Mouse (Mus musculus) midbrain, postnatal 0 days (tissue): ENCODE results near the gene Enc1. TPM values are rescaled to one million over a fixed set of nuclear protein-coding genes. Genes with fewer than 3 reads are reported as not detected.

ENCODE experiments used
- ATAC-seq: fragments of 200-750 bp; cut with Nextera tagmentation; 2 replicates; pipeline ENCODE4 v1.8.0; 2017; ENCODE audit warnings: moderate number of reproducible peaks, mild to moderate bottlenecking, moderate TSS enrichment, moderate library complexity; ENCODE audit not compliant: low FRiP score
- DNase-seq: peaks from one replicate; pipeline ENCODE4 v3.0.0-alpha.2; 2015; ENCODE audit warnings: low spot score
- H3K27ac ChIP-seq: fragments of 300-500 bp; sonication (generic); 2 replicates; pipeline ENCODE4 v1.5.1; 2014; ENCODE audit warnings: low read depth, mild to moderate bottlenecking, low read length, mixed read lengths
- H3K27me3 ChIP-seq: fragments of 300-500 bp; sonication (generic); 2 replicates; pipeline ENCODE4 v1.6.1; 2014; ENCODE audit warnings: low read length, control low read depth, mixed read lengths; ENCODE audit not compliant: insufficient read depth
- H3K36me3 ChIP-seq: fragments of 300-500 bp; sonication (generic); 2 replicates; pipeline ENCODE4 v1.6.1; 2014; ENCODE audit warnings: low read length, control low read depth, mixed read lengths; ENCODE audit not compliant: insufficient read depth
- H3K4me1 ChIP-seq: fragments of 300-500 bp; sonication (generic); 2 replicates; pipeline ENCODE4 v1.6.1; 2014; ENCODE audit warnings: mild to moderate bottlenecking, control low read depth, antibody characterized with exemption, low read length, mixed read lengths; ENCODE audit not compliant: insufficient read depth
- H3K4me2 ChIP-seq: fragments of 300-500 bp; sonication (generic); 2 replicates; pipeline ENCODE4 v1.6.1; 2014; ENCODE audit warnings: low read depth, mild to moderate bottlenecking, low read length, mixed read lengths; ENCODE audit not compliant: poor library complexity, severe bottlenecking
- H3K4me3 ChIP-seq: fragments of 300-500 bp; sonication (generic); 2 replicates; pipeline ENCODE4 v1.5.1; 2014; ENCODE audit warnings: low read depth, mild to moderate bottlenecking, low read length, moderate library complexity
- H3K9ac ChIP-seq: fragments of 300-500 bp; sonication (generic); replicated peaks from 2 replicates; pipeline ENCODE4 v1.6.1; 2014; ENCODE audit warnings: mild to moderate bottlenecking, low read length, moderate library complexity, mixed read lengths; ENCODE audit not compliant: poor library complexity, severe bottlenecking
- H3K9me3 ChIP-seq: fragments of 300-500 bp; sonication (generic); 2 replicates; pipeline ENCODE4 v1.6.1; 2016; ENCODE audit warnings: low read length, control low read depth
- CTCF ChIP-seq: IDR thresholded peaks from 2 replicates; pipeline ENCODE4 v1.5.1; 2016; ENCODE audit warnings: antibody characterized with exemption, mild to moderate bottlenecking
- WGBS: fragments of 180-500 bp; shearing (Covaris S2); extraction: QIAGEN DNeasy Blood & Tissue Kit; methylation state at CpG from one replicate; pipeline ENCODE4 v1.1.7; 2014; 5-methylcytosine and 5-hydroxymethylcytosine counted together
- polyA plus RNA-seq: library from polyadenylated mRNA; unstranded; fragments of >200 nt; fragmentation: Nextera tagmentation; extraction: Ambion mirVana; gene quantifications from 2 replicates; pipeline ENCODE4 v1.2.1, GENCODE M21; 2015
- total RNA-seq: library from RNA; depleted of rRNA; stranded (reverse); fragments of >200 nt; gene quantifications from 2 replicates; pipeline ENCODE4 v1.2.3, GENCODE M21; 2014

Enc1 gene
- total and polyA plus RNA-seq, 2 experiments from 2014 or later = 54.2 to 326 TPM

DNA sequence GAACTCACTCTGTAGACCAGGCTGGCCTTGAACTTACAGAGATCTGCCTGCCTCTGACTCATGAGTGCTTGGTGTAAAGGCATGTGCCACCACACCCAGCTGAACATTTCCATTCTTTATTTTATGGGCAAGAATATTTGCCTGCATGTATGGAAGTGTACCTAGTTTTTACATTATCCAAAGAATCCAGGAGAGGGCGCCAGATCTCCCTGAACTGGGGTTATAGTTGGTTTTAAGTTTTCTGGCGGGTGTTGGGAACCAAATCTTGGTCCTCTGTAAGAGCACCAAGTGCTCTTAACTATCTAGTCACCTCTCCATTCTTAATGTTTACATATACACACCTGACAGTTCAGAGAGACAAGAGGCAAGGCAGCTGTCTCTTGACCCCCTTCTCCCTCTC lies 7.8 kb upstream of the Enc1 start:
- no peaks in the 10 kb centered on the region for H3K27me3 ChIP-seq
- 80% methylated on average over 2 of the region's 2 CpGs for WGBS
- no peak overlapping the region for H3K4me3 ChIP-seq

DNA sequence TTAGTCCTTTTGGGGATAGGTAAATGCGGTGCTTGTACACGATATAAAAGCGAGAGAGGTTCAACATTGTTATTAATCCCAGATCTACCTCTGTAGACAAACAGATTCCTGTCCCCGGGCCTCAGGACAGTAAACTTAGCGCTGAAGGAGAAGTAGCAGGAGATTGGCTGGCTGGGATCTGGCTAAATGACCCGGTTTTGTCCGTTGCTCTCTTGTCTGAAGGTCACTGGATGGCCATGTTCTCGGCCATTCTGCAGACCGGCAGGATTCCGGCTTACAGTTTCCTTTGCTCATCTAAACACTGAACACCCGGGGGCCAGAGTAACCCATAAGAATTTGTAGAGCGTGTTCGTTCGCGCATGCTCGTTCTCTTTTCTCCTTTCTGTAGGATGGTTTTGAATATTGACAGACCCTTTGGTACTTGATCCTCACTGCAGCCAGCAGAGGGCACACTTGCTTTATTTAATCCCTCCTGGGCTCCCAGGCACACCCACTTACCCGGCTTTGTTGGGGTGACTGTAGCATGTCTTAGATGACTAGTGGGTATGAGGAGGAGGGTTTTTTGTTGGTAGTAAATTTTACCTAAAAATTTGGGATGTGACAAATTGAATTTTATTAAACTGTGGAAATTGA lies 6.0 kb upstream of the Enc1 start:
- H3K9ac ChIP-seq = peak overlapping the region; percentile 30; the same call in 1 of the 2 replicates
- H3K36me3 ChIP-seq = no peaks in the 10 kb centered on the region
- H3K27ac ChIP-seq = no peak overlapping the region
- DNase-seq (peak; percentile 94), ATAC-seq (peak; percentile 75; the same call in 1 of the 2 replicates)
- TF ChIP-seq CTCF = peak; percentile 90
- no peaks in the 10 kb centered on the region for H3K9me3 ChIP-seq
- peak overlapping the region; percentile 52 for H3K4me2 ChIP-seq
- peak overlapping the region; percentile 22 for H3K4me3 ChIP-seq
- WGBS = 18% methylated on average over 17 of the region's 17 CpGs
- H3K4me1 ChIP-seq = peaks cover 6% of the 10 kb centered on the region; the same call in 1 of the 2 replicates
- no peaks in the 10 kb centered on the region for H3K27me3 ChIP-seq

More for the DNA sequence above, 7.8 kb upstream of the Enc1 start:
- H3K9me3 ChIP-seq = no peaks in the 10 kb centered on the region
- TF ChIP-seq CTCF = 0 out of 2 replicates have a peak, but pooled peaks have one; percentile 12
- DNase-seq (no peak), ATAC-seq (no peak)
- H3K4me2 ChIP-seq = no peak overlapping the region
- H3K27ac ChIP-seq = no peak overlapping the region
- H3K4me1 ChIP-seq = no peaks in the 10 kb centered on the region
- no peaks in the 10 kb centered on the region for H3K36me3 ChIP-seq
- no peak overlapping the region for H3K9ac ChIP-seq

DNA sequence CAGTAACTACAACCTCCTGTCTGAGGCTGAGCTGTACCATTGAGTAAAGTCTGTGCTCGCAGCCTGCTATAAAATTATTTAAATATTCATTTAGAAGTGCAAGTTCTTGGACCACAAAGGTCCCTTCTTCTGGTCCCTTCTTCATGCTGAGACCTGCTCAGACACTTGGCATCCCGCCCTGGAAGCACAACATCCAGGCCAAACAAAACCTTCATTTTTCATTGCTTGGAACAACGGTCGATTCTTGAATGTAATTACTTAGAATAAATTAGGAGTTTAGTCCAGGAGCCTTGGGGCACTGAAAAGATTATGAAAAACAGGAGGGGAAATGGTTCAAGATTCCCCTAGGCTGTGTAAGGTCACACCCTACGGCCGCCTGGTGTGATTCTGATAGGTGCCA lies 5.0 kb upstream of the Enc1 start:
- no peaks in the 10 kb centered on the region for H3K9me3 ChIP-seq
- H3K4me3 ChIP-seq = no peak overlapping the region
- no peak overlapping the region for H3K4me2 ChIP-seq
- H3K27me3 ChIP-seq = no peaks in the 10 kb centered on the region
- ATAC-seq (no peak), DNase-seq (no peak)
- TF ChIP-seq CTCF = no peak
- no peak overlapping the region for H3K27ac ChIP-seq
- 60% methylated on average over 6 of the region's 6 CpGs for WGBS
- H3K4me1 ChIP-seq = peaks cover 6% of the 10 kb centered on the region; the same call in 1 of the 2 replicates
- H3K9ac ChIP-seq = no peak overlapping the region
- no peaks in the 10 kb centered on the region for H3K36me3 ChIP-seq

DNA sequence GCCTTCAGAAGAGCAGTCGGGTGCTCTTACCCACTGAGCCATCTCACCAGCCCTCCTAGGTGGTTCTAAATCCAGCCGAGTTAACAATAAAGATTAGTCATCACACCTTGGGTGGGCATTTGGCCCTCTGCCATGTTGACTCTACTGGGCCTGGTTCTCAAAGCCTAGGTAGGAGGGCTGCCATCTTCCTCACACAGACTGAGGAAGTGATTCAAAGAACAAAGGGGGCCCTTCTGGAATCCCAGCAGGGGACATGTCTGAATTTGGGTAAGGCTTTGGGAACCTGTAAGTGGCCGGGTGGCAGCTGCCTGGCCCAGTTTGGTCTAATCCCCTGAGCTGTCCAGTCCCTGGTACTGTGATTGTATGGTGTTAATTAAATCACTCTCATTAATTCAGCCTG lies 3.2 kb upstream of the Enc1 start:
- peaks cover 8% of the 10 kb centered on the region; the same call in 1 of the 2 replicates for H3K4me1 ChIP-seq
- ATAC-seq = no peak
- DNase-seq = no peak

DNA sequence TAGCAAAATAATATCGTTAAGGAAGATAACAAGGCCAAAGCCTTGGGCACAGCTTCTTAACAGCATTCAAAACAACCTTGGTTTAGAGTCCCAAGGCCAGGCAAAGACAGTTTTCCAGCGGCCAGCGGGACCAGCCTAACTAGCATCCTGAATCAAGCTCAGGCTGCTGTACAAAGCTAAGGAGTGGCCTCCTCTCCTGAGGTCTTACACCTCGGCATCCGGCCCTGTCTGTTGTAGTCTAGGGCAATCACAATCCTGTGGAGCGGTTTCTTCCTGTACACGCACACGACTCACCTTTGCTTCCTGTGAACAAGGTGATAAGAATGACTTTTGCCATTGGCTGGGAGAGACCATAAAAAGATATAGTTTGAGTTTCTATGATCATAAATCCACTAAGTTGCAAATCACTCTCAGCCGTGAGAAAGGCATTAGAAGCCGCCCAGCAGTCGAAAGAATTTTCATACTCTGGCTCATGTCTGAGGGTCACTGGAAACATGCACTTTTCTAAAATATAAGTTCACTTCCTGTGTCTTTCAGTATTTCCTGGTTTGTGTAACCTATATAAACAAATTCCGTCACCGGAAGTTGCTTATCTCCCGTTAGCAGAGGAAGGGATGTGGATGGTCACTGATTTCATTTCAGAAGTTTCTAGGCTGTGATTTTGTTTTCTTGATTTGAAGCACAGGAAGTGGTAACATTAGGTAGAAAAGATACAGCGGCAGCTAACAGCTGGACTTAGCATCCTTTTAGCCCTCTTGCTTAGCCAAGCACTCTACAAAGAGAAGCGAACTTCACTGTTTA lies 2.5 kb upstream of the Enc1 start:
- no peaks in the 10 kb centered on the region for H3K27me3 ChIP-seq
- H3K4me2 ChIP-seq = no peak overlapping the region; the same call in 1 of the 2 replicates
- H3K9ac ChIP-seq = no peak overlapping the region; the same call in 1 of the 2 replicates
- no peak for TF ChIP-seq CTCF
- peak overlapping the region; percentile 89; the same call in 1 of the 2 replicates for H3K27ac ChIP-seq
- H3K4me3 ChIP-seq = no peak overlapping the region
- H3K9me3 ChIP-seq = no peaks in the 10 kb centered on the region
- peaks cover 12% of the 10 kb centered on the region; the same call in 1 of the 2 replicates for H3K4me1 ChIP-seq
- WGBS = 58% methylated on average over 16 of the region's 16 CpGs
- no peaks in the 10 kb centered on the region for H3K36me3 ChIP-seq
- ATAC-seq = no peak
- DNase-seq = no peak

More for the DNA sequence above, 3.2 kb upstream of the Enc1 start:
- 17% methylated on average over 3 of the region's 3 CpGs for WGBS
- Histone ChIP-seq H3K27me3 (no peaks in the 10 kb centered on the region), H3K4me3 (no peak overlapping the region), H3K4me2 (no peak overlapping the region), H3K27ac (no peak overlapping the region), H3K9ac (no peak overlapping the region; the same call in 1 of the 2 replicates), H3K36me3 (no peaks in the 10 kb centered on the region), H3K9me3 (no peaks in the 10 kb centered on the region)
- TF ChIP-seq CTCF = no peak
